Comparison of ENCODE assay signal across 23 mouse cellular contexts in the genomic region with DNA sequence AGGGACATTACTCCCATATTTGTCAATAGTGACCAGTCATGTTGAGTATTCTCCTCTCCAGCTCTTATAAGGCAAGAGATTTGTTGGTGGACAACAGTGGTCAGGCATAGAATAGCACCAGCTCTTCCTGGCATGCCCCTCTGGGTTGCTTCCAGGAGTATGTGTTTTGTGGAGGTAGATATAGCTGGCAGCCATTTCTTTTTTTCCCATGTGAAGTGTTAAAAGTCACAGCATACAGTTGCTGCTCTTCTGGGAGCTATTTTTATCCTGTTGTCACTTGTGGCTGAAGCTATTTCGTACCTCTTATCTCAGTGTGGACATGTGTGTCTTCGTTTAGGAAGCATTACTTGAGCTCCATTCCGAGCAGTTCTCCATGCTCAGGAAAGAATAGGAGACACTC.
"Had no signal": no experiment of that assay in that cellular context is flagged by ENCODE, and none has a peak within 500 bp of the region (broad histone marks: within the 10 kb centered on the region; RNA-seq: fewer than 3 reads in every experiment).

No protein-coding gene starts in this region.

- H3K4me1 ChIP-seq: limb, embryonic 12.5 days; limb, embryonic 15.5 days; midbrain, embryonic 12.5 days; midbrain, embryonic 15.5 days; neural tube, embryonic 12.5 days; neural tube, embryonic 15.5 days had no signal

- DNase-seq: kidney, postnatal 25 days; layer of hippocampus, adult 9-11 months; liver, postnatal 0 days; lung, embryonic 14.5 days; right cerebral cortex, postnatal 14 days; right cerebral cortex, postnatal 4 days; thymus, adult 2 months; thymus, postnatal 14 days; thymus, postnatal 4 days had no signal

- H3K27ac ChIP-seq: kidney, postnatal 0 days; layer of hippocampus, adult 2 months; left cerebral cortex, adult 2 months; limb, embryonic 12.5 days; limb, embryonic 15.5 days; liver, embryonic 14.5 days; macrophage; midbrain, embryonic 12.5 days; midbrain, embryonic 15.5 days; neural tube, embryonic 12.5 days; neural tube, embryonic 15.5 days; stomach, postnatal 0 days had no signal

- H3K9me3 ChIP-seq: limb, embryonic 12.5 days; limb, embryonic 15.5 days; midbrain, embryonic 12.5 days; midbrain, embryonic 15.5 days; neural tube, embryonic 12.5 days; neural tube, embryonic 15.5 days had no signal

- H3K4me2 ChIP-seq: limb, embryonic 12.5 days; limb, embryonic 15.5 days; liver, embryonic 11.5 days; lung, embryonic 14.5 days; midbrain, embryonic 12.5 days; midbrain, embryonic 15.5 days; neural tube, embryonic 12.5 days; neural tube, embryonic 15.5 days had no signal

- H3K36me3 ChIP-seq: limb, embryonic 12.5 days; limb, embryonic 15.5 days; midbrain, embryonic 12.5 days; midbrain, embryonic 15.5 days; neural tube, embryonic 12.5 days; neural tube, embryonic 15.5 days had no signal

- H3K9ac ChIP-seq: limb, embryonic 12.5 days; limb, embryonic 15.5 days; liver, embryonic 14.5 days; liver, postnatal 0 days; lung, embryonic 14.5 days; midbrain, embryonic 12.5 days; midbrain, embryonic 15.5 days; neural tube, embryonic 12.5 days; neural tube, embryonic 15.5 days had no signal

- H3K27me3 ChIP-seq: limb, embryonic 12.5 days; limb, embryonic 15.5 days; midbrain, embryonic 12.5 days; midbrain, embryonic 15.5 days; neural tube, embryonic 12.5 days; neural tube, embryonic 15.5 days had no signal

- H3K4me3 ChIP-seq: layer of hippocampus, adult 2 months; left cerebral cortex, adult 2 months; limb, embryonic 12.5 days; limb, embryonic 15.5 days; midbrain, embryonic 12.5 days; midbrain, embryonic 15.5 days; neural tube, embryonic 12.5 days; neural tube, embryonic 15.5 days had no signal

- ATAC-seq: liver, postnatal 0 days; lung, postnatal 0 days; midbrain, embryonic 15.5 days had no signal
